Mouse (Mus musculus): ENCODE results near the gene Klk1b3.
"Not testable (repeated sequence)": the region's sequence is repeated elsewhere in the genome, so short reads cannot be mapped to it uniquely, and the experiment has no call there.

Gene Klk1b3

DNA sequence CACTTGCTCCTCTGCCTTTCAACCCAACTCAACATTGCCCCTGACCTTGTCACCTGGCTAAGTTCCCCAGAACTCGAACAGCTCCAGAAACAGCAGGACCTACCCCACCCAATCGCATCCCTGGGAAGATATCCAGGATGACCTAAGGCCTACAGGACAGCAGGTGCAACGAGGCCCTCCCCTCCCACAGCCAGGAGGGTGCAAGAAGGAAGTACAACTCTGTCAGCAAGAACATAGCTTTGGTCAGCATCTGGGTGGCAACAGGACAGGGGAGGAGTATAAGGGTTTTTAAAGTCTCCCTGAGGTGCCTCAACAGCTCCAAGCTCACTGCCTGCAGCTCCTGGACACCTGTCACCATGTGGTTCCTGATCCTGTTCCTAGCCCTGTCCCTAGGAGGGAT is at the start of gene Klk1b3:
TSS of gene Klk1b3 (plus strand) at position 301 of the 400 bp plus-strand sequence.
- DNase-seq, result no peak

DNA sequence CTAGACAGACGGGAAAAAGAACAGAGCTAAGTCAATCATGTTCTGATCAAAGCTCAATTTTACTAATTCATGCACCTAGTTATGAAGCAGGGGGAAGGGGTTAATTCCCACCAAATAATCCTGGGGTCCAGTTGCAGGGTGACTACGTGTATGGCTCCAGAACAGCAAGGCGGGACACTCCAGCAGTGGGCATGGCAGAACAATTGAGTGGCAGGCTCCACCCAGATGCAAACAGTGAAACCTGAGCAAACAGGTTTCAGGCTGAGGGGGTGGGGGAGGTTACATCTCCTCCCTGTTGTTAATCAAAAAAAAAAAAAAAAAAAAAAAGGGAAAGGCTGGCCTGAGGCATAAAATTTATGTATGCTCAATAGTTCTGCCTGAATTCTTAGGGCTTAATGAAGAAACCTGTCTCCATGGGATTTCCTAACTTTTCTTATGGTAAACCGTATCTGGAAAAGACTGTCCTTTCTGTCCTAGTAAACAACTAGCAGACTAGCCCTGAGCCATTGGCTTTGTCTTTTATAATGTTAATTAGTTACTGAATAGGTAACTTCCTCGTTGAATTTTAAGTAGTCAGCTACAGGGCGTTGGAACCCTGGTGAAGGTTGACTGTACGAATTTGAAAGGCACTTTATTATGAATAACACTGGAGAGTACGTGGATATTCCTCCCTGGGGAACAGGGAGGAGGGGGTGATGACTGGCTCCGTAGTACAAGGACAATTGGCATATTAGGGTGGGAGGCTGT is 18.5 kb upstream of the Klk1b3 start:
- peak in 1 of 2 experiments; percentile 14 for DNase-seq

DNA sequence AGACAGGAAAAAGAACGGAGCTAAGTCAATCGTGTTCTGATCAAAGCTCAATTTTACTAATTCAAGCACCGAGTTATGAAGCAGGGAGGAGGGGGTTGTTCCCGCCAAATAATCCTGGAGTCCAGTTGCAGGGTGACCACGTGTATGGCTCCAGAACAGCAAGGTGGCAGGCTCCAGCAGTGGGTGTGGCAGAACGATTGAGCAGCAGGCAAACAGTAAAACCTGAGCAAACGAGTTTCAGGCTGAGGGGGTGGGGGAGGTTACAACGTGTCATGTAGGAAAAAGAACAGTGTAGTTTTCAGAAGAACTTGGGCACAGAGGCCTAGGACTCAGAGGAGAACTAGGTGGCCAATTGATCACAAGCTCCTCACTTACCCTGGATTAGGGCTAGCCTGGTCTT is 11.5 kb upstream of the Klk1b3 start:
- DNase-seq, result peak in 1 of 2 experiments; percentile 15

DNA sequence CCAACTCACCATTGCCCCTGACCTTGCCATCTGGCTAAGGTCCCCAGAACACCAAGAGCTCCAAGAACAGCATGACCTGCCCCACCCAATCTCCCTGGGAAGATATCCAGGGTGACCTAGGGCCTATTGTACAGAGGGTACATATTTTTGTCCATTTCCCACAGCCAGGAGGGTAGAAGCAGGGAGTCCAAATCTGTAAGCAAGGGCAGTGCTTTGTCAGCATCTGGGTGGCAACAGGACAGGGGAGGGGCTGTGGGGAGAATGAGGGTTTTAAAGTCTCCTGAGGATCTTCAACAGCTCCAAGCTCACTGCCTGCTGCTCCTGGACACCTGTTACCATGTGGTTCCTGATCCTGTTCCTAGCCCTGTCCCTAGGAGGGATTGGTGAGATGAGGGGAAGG is 10.1 kb upstream of the Klk1b3 start, which contains the start of gene Klk1b24:
TSS of gene Klk1b24 (plus strand) at position 301 of the 400 bp plus-strand sequence.
- not testable (repeated sequence) for DNase-seq

DNA sequence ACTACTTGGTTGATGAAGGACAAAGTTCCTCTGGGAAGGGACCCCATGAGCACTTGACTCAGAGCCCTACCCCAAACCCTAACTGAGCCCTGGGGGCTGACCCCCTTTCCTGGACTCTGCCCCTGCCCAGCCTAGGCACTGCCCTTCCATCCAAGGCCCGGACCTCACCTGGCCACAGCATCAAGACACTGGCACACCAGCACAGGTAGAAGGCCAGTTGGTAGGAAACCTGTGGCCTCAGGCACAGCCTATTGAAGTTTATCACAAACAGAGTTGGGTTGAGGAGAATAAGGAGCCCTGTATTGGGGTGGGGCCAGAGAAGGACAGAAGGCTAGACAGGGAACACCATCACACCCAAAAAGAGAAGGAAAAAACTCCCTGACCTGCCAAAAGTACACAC is 4.5 kb upstream of the Klk1b3 start:
- not testable (repeated sequence) for DNase-seq

DNA sequence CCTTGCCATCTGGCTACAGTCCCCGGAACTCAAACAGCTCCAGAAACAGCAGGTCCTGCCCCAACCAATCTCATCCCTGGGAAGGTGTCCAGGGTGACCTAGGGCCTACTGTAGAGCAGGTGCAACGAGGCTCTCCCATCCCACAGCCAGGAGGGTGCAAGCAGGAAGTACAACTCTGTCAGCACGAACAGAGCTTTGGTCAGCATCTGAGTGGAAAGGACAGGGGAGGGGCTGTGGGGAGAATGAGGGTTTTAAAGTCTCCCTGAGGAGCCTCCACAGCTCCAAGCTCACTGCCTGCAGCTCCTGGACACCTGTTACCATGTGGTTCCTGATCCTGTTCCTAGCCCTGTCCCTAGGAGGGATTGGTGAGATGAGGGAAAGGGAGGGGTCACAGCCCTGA is 9.1 kb downstream of the Klk1b3 start, which contains the start of gene Klk1b4:
TSS of gene Klk1b4 (plus strand) at position 301 of the 400 bp plus-strand sequence.
- DNase-seq, result not testable (repeated sequence)

DNA sequence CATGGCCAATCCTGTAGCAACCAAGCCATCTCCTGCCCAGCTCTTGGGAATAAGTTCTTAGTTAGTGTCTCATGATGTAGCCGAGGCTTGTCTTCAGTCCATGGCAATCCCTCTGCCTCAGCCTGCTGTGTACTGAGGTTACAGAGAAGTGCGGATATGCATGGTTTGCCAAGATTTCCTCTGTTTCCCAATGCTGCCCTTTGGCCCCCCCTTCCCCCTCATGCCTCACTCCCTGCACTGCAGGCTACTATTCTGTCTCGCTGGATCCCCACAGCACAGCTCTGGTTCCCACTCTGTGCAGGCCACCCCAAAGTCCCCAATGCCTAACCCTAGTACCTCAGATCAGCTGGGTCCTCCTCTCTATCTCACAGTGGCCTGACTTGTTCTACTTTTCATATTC is 10.3 kb downstream of the Klk1b3 start:
- no peak for DNase-seq

DNA sequence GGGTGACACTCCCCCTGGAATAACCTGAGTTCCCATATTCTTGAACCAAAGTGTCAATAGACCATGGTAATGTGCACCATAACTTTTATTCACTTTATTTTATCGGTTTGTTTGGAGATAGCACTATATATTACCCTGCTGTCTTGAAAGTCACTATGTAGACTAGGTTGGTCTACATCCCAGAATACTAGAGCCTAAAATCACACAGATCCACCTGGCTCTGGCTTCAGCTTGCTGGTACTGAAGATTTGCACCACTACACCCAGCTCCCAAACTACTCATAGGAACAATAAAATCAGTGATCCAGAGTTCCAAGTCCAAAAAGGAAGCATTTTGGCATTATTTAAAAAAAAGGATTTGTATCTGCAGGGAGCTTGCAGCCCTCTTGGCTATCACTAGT is 17.7 kb downstream of the Klk1b3 start, which contains the start of gene Klk1b5:
TSS of gene Klk1b5 (plus strand) at position 301 of the 400 bp plus-strand sequence.
- no peak for DNase-seq

DNA sequence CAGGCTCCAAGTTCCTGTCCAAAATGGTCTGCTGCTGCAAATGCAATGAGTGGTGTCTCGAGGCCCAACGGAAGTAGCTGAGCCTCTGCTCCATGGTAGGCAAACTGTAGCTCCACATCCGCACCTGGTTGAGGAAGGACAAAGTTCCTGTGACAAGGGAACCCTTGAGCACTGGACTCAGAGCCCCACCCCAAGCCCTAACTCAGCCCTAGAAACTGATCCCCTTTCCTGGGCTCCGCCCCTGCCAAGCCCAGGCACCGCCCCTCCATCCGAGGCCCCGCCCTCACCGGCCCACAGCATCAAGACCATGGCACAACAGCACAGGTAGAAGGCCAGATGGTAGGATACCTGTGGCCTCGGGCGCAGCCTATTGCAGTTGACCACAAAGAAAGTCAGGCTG is 23.6 kb downstream of the Klk1b3 start:
- DNase-seq, result not testable (repeated sequence)

DNA sequence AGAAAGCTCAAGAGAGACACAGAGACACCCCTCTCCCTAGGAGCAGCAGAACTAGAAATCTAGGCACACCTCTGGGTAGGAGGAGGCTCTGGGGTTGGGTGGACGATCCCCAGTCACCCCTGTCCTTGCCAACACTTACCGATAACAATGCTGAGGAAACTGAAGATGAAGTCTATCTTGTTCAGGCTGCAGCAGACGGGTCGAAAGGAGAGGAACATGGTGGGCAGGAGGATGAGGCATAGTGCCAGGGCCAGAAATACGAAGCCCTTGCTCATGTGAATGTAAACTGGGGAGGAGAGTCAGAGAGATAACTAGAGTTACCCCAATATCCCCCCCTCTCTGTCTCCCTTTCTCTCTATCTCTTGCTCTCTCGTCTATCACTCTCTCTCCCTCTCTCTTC is 24.3 kb downstream of the Klk1b3 start:
- not testable (repeated sequence) for DNase-seq

DNA sequence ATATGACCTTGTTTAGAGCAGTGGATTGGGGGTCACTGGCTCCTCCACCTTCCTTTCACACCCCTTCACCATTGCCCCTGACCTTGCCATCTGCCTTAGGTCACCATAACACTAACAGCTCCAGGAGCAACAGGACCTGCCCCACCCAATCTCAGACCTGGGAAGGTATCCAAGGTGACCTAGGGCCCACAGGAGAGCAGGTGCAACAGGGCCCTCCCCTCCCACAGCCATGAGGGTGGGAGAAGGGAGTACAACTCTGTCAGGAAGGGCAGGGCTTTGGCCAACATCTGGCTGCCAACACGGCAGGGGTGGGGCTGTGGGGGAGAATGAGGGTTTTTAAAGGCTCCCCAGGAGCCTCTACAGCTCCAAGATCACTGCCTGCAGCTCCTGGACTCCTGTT is 27.1 kb downstream of the Klk1b3 start, which contains the start of gene Klk1:
TSS of gene Klk1 (plus strand) at position 285 of the 400 bp plus-strand sequence.
- peak in 1 of 2 experiments; percentile 10 for DNase-seq

DNA sequence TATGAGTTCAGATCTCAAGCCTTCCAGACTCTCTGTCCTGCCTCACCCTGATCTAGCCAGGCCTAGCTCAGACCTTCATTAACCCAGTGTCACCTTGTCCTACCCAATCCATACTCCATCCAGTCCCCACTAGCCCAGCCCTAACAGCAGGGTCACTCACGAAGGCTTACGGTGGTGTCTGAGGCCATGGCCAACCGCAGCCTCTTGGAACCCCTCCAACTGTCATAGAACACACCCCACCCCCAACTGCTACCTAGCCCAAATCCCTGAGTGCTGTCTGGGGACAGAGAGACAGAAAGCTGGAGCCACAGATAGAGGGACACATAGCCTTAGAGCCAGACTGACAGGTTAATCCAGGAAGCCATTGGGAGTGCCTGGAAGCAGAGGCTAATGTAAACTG is 37.9 kb downstream of the Klk1b3 start, which contains the start of gene Gm36864:
TSS of gene Gm36864 (plus strand) at position 269 of the 400 bp plus-strand sequence.
- no peak for DNase-seq

DNA sequence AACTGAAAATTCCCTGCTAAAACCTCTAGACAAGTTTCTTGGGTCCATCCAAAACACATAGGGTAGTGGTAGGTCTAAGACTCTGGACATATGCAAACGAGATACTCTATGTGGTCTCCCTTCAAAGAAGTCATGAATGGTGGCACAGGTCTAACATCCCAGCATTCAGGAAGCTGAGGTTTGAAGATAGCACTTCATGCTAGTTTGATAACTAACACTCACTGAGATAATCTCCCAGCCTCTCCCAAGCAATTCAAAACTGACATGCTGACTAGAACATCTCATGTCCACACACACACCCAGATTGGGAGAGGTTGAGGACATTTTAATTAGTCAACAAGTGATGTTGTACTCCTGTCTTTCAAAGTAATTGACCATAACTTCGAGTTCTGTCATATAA is 41.9 kb downstream of the Klk1b3 start:
- no peak for DNase-seq

DNA sequence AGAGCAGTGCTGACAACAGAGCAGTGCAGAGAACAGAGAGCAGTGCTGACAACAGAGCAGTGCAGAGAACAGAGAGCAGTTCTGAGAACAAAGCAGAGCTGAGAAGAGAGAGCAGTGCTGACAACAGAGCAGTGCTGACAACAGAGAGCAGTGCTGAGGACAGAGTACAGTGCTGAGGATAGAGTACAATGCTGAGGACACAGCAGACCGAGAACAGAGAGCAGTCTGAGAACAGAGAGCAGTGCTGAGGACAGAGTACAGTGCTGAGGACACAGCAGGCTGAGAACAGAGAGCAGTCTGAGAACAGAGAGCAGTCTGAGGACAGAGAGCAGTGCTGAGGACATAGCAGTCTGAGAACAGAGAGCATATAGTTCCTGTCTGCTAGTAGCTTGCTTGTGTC is 42.7 kb downstream of the Klk1b3 start:
- DNase-seq, result no peak

DNA sequence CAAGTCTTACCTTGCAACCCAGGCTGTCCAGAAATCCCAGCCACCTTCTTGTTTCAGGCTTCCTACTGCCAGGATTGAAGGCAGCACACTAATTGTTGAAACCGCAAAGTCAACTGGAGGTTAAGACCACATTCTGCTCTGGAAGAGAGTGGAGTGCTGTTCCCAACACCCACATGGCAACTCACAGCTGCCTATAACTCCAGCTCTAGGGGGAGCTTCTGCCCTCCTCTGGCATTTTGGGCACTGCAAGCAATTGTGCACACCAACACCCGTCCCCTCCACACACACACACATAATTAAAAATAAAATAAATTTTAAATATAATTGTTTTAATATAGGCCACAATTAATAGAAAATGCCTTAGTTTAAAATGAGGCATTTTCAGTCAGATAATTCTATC is 43.2 kb downstream of the Klk1b3 start:
- no peak for DNase-seq

DNA sequence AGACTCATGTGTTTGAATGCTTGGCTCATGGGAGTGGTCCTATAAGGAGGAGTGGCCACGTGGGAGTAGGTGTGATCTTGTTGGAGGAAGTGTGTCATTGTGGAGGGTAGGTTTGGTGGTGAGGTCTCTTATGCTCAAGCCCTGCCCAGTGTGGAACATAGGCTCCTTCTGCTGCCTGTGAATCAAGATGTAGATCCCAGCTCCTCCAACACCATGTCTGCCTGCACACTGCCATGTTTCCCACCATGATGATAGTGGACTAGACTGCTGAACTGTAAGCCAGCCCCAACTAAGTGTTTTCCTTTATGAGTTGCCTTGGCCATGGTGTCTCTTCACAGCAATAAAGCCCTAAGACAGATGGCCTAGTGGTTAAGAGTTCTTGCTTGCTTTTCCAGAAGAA is 46.1 kb downstream of the Klk1b3 start:
- no peak for DNase-seq

DNA sequence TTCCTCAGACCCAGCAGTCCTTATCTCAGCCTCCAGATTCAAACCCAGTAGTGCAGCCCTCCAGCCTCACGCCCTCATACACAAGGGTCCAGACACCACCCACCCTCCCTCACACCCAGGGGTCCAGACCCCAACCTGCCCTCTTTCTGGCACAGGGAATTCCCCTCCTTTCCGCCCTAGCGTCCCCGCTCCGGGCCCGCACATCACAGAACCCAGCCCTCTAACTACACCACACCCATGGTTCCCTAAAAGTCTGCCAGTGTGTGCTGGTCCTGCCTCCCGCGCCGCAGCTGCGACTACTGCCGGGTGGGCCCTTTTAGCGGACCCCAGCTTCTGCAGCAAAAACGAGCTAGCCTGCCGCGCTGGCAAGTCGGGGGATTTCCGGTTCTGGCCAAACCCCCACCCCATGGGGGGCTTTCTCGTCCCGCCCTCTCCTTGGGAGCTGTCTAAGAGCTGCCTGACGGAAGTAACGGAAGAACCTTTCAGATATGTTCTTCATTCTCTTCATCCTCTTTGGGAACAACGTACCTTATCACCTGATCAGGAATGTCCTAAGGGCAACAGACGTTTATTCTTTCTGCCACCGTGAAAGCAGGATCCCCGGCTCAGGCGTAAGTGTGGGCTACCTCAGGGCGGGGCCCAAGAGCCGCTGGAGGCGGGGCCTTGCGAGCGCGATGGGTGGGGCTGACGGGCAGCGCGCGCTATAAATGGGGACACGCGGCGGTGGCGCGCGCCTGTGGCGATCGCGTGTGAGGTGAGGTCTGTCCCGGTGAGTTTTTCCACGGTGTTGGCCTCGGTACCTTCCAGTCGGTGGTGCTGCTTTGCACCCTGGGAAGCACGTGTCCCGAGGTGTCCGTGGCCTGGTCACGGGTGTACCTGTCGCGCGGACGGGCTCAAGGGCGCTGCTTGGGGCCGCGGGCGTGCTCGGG is 48.3 kb downstream of the Klk1b3 start, which contains the start of the genes 1700028J19Rik and 2410002F23Rik:
TSS of gene 1700028J19Rik (minus strand) at position 641 of the 929 bp plus-strand sequence.
TSS of gene 2410002F23Rik (plus strand) at position 668 of the 929 bp plus-strand sequence.
- DNase-seq, result peak; percentile 87 to 89

DNA sequence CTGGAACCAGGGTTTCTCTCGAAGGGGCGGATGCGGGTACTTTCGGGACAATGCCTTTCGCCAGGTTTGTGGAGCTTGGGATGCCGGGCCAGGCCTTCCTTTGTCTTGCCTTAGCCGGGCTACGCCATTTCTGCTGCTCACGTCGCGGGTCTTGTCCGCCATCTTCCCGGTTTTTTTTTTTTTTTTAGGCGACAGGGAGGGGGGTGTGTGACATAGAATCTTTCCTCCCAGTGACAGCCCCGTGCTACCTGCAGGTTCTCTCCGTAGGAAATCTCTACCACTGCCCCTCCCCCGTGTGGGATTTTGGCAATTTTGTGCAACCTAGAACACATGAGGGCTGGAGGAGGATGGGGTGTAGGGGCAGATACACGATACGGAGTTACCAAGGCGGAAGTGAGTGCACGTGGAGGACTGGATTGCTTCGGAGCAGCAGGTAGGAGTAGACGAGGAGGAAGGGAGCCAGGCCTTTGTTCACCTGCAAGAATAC is 49.0 kb downstream of the Klk1b3 start:
- DNase-seq, result peak; percentile 39 to 44

DNA sequence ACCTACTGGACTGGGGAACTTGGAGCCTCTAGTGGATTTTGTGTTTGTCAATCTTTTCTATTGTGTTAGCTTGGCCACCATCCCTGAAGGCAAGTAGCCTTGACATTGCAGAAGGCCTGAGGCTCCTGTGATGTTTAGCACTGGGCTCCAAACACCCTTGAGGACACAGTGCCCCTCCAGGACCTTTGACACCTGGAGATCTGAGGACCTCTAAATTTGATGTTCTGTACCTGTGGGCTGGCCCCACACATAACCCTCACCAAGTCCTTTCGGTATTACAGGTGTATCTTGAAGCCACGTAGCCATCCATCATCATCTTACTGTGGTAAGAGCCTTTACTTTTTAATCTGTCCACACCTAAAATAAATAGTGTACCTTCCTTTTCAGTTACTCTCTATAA is 50.0 kb downstream of the Klk1b3 start:
- no peak for DNase-seq

DNA sequence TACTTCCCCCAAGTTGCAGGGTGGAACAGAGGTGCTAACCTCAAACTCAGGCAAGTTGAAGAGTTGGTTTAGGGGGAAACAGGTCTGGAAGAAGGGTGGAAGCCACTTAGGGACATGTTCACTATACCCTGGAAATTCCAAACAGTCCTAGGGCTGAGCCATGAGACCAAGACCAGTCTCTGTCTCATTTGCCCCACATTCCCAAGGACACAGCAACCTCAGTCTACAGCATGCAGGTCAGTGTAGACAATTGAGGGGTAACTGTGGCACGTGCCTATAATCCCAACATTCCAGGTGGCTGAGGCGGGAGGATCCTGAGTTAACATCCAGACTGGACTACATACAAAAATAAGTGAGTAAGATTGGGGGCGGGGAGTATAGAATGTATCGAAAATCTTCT is 51.3 kb downstream of the Klk1b3 start:
- no peak for DNase-seq

DNA sequence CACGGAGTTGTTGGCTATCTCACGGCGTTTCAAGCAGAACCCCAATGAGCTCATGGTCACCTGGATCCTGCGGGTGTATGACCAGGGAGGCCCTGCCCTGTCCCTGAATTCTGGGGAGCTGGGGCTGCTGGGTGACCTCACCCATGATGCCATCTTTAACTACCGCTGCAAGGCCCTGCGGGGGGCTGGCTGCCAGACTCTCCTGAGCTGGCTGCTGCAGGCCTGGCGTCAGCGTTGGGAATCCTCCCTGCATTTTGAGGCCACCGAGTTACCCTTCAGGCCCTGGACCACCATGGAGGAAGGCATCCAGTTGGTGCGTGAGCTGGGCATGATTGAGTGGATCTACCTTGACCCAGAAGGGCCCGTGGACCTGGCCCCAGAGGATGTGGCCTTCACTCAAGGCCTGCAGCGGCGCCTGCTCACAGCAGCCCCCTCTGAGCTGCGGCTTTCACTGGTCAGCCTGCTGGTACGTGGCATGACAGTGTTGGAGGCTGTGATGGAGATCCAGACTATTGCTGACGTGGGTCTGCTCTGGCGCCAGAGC is 52.8 kb downstream of the Klk1b3 start:
- DNase-seq, result not testable (repeated sequence)
